Mouse (Mus musculus) layer of hippocampus, adult 8-10 months (tissue): ENCODE measurements around the gene Pcnp. TPM values are rescaled to one million over a fixed set of nuclear protein-coding genes. Genes with fewer than 3 reads are reported as not detected.
"Not testable (repeated sequence)": the region's sequence is repeated elsewhere in the genome, so short reads cannot be mapped to it uniquely, and the experiment has no call there.

Experiments
- DNase-seq, 2 experiments: peaks; one replicate each; pipeline ENCODE4 v3.0.0; 2022; ENCODE audit warnings: low spot score in 2 of 2
- microRNA-seq, 2 experiments: library from miRNA; unstranded; fragments of <30 nt; microRNA quantifications; one replicate each; pipeline ENCODE4 v1.2.0; 2022
- total RNA-seq, 4 experiments: library from RNA; stranded (reverse); gene quantifications; 2 replicates each; pipeline ENCODE4 v1.2.4; 2022

Gene Pcnp
- total RNA-seq, 4 experiments from 2014 or later = 165 to 177 (median 172) TPM

DNA sequence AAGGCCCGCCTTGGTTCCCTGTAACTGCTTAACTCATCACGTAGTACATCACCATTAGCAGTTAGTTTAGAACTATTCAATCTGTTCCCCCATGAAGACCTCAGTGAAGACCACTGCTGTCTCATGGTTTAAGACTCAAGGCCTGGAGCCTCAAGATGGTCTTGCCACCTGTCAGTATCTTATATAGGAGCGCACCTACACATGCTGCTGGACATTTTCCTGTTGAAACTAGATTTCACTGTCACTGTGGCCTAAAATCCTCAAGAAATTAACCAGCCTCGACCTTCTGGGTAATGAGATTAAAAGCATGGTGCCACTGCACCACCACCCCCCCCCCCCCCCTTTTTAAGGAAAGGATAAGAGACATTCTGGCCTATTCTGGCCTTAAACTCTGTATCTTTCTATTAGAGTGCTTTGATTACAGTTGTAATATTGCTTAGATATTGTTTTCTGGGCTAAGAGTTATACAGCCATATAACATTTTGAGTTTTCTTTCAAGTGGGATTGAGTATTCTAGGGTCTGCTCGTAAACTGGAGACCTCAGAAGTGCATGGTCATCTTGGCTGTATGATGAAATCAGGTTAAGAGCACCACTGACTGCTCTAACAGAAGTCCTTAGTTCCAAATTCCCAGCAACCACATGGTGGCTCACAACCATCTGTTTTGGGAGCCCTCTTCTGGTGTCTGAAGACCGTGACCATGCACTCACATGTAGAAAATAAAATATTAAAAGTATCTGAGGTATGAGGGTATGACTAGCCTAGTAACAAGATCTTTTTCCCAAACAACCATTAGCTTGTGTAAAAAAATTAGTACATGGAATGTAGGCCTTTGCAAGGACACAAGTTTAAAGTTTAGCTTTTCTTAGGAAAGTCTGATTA is 57.6 kb downstream of the Pcnp start:
- no peak for DNase-seq

DNA sequence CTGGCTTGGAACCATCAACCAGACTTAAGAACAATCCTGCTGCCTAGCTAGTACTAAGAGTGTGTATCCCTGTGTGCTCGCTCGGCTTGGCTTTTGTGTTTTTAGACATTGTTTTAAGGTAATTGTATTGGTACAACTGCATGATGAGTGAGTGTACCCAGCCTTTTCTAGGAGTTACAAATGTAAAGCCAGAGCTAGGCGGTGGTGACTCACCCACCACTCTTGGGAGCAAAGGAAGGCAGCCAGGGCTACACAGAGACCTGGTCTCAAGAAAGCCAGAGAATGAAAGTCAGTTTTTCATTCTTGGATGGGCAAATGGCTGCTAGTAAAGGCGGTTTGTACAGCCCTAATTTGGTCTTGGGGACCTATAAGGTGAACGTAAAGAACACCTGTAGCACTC is 59.1 kb downstream of the Pcnp start:
- no peak for DNase-seq

DNA sequence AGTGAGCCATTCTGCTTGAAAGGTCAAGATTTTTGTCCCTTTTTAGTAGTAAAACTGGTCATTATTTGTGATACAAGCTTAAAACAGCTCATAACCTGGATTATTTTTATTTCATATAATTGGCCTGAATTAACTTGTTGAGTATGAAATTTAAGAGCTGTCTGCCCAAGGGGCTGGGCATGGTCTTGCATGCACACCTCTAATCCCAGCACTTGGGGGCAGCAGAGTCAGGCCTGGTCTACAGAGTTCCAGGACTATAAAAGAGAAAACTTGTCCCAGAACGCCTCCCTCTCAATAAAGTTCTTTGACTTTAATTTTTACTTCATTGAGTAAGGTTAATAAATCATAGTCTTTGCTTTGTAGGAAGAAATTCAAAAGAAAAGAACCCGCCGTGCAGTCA is 60.4 kb downstream of the Pcnp start:
- no peak for DNase-seq

DNA sequence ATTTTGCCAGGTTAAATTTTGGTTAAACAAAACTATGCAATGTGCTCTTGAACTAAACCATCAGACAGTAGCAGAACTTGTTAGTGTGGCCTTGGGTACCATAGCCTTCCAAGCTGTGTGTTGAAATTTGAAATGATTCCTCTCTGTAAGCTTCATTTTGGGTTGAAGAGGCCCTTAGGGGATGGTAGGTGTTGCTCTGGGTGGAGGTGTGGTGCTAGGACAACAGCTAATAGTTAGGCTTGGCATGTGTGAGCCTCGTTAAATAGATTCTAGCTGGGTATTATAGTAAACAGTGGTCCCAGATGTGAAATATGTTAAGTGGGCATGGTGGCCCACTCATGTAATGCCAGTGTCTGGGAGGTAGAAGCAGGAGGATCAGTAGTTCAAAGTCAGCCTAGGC is 62.3 kb downstream of the Pcnp start:
- no peak for DNase-seq

DNA sequence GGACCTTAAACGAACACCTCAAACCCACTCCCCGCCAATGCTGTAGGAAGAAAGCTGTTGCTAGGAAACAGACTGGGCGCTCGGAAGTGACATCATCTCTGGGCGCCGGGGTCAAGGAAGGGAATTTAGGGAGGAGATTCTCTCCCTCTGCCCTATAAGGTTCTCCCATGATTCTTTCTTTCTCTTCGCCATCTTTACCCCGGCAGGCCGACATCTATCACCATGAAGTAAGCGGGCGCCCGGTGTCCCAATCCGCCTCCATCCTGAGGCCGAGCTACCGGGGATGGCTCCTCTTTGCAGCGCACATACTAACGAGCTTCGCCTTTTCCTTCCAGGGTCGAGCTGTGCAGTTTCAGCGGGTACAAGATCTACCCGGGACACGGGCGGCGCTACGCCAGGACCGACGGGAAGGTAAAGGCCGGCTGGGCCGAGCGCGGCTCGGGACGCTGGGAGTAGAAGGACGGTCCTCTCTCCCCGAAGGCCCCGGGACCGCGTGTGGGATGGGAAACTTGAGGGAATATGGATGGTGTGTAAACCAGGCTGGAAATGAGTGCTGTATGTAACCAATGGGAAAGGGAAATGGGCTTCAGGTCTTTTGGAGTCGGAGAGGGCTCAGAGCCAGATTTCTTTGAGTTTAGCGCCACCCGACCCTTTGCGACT is 63.2 kb downstream of the Pcnp start, which contains the start of gene Rpl24:
Rpl24 (plus strand) TSS at position 64 of the 660 bp plus-strand sequence.
- DNase-seq = peak; percentile 96

DNA sequence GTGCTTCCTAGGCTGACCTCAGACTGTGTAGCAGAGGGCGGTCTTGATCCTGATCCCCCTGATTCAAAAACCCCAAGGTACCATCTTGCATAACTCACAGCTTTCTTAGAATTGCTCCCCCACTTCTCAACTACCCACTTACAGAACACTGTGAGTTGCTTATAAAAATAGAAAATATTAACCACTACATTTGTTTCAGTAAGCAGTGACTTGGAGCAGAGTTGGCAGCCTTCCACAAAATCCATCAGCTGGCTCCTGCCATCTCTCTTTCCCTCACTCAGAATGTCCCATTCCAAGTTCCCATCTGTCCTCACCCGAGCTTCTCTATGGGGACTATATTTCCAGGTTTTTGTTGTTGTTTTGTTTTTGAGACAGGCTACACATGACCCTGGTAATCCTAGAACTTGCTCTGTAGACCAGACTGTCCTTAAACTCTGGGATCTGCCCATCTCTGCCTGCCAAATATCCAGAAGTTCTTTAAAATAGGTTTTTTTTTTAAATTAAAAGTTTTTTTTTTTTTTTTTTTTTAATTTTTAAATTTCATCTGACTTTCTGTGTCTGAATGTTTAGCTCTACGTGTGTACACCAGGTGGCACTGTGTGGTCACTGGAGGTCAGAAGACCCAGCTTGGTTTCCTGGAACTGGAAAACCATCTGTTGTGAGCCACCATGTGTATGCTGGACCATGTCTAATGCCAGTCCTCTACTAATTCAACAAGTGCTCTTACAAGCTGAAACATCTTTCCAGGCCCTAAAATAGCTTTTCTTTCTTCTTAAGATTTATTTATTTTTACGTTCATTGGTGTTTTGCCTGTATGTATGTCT is 65.2 kb downstream of the Pcnp start:
- DNase-seq = peak; percentile 50 to 69

DNA sequence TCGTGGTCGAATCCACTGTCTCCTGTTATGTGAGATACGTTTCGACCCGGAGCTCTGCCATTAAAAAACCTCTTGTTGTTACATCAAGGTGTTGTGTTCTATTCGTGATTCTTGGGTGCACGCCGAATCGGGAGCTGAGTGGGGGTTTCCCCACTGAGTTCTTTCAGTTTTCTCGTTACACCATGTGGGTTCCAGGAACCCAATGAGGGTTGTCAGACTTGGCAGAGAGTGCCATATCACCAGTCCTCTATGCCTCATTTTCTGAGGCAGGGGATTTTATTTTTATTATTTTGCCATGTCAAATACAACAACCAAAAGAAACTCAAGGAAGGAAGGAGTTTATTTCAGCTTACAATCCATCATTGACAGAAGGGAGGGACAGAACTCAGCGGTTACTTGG is 66.5 kb downstream of the Pcnp start:
- DNase-seq = not testable (repeated sequence)

Small RNA genes within 50 kb of the gene (microRNA-seq; reads per million reads assigned to microRNA genes)
- gene Gm24047 = 0 reads per million in 2 experiments

Other genes starting within 250 kb of the Pcnp start
- 1 to 10 TPM; 6.2 to 7.2 (median 6.5) TPM for gene Nfkbiz, start 190.8 kb downstream of the Pcnp start, total RNA-seq
- gene Nxpe3, start 134.5 kb downstream of the Pcnp start, total RNA-seq = 10 to 100 TPM; 12.6 to 13.0 (median 12.8) TPM
- gene Cep97, start 94.9 kb downstream of the Pcnp start, total RNA-seq = 10 to 100 TPM; 16.4 to 21.1 (median 18.9) TPM
- 100 to 1,000 TPM; 327 to 441 (median 373) TPM for gene Rpl24, start 63.5 kb downstream of the Pcnp start, total RNA-seq
- 10 to 100 TPM; 45.7 to 56.3 (median 50.5) TPM for gene Zbtb11, start 55.9 kb downstream of the Pcnp start, total RNA-seq
- gene Trmt10c, start 8.1 kb upstream of the Pcnp start, total RNA-seq = 10 to 100 TPM in 3 of 4 experiments, 1 to 10 TPM in 1; 7.8 to 10.6 (median 10.1) TPM
- 10 to 100 TPM; 46.4 to 57.0 (median 52.0) TPM for gene Senp7, start 18.6 kb upstream of the Pcnp start, total RNA-seq
- 1 to 10 TPM in 2 of 4 experiments, under 1 TPM in 2; 0.48 to 1.6 (median 0.79) TPM for gene Impg2, start 174.6 kb upstream of the Pcnp start, total RNA-seq